Mouse (Mus musculus): ENCODE data around the gene Olfr1128. TPM values are rescaled to one million over a fixed set of nuclear protein-coding genes. Genes with fewer than 3 reads are reported as not detected.
"Not testable (repeated sequence)": the region's sequence is repeated elsewhere in the genome, so short reads cannot be mapped to it uniquely, and the experiment has no call there.

The Olfr1128 gene
- polyA plus RNA-seq (2015; fragmentation: Nextera tagmentation; extraction: Ambion mirVana) = not detected in 2 replicates

DNA sequence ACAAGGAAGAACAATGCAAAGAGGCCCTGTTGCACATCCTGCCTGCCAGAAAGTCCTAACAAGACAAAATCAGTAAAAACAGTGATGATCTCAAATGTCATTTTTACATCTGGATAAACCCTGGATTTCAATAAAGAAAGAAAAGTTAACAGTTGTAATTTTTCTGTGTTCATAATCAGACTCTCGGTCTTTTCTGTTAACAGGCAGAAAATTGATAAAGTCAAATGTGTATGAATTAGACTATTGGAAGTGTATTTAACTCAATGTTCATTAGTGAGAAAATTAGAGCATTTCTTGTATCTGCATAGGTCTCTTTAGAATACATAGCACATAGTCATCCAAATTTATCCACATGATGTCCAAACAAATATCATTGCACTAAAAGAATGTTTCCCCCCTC is at the start of gene Olfr1128:
Gene Olfr1128 (minus strand): TSS at position 101 of the 400 bp plus-strand sequence.
- TF ChIP-seq CTCF (IDR thresholded peaks at IDR 0.05; ENCODE audit: low read depth) = no peak
- 87% methylated on average over 1 of the region's 1 CpGs for WGBS
- H3K27me3 ChIP-seq (replicated peaks; ENCODE audit: control insufficient read depth, insufficient read depth, low read length) = no peaks in the 10 kb centered on the region

DNA sequence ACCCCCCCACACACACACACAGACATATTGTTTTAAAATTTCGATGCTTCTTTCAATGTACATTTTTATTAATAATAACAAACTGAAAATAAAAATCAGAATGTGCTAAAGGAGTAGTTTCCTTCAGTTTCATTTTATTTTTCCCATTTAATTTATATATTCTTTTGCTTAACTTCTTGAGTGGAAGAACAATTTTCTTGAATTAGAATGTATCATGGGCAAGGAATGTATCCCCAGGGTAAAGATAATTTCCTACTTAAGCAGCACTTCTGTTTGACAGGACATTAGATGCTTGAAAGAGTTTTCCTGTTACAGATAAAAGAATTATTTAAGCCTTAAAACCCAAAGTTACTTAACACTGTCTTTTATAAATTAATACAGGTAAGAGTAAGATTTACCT is 28.3 kb upstream of the Olfr1128 start, which contains the start of gene Olfr1129:
Gene Olfr1129 (plus strand): TSS at position 301 of the 400 bp plus-strand sequence.
- H3K36me3 ChIP-seq (ENCODE audit: control insufficient read depth, insufficient read depth); ATAC-seq; H3K27me3 ChIP-seq (replicated peaks; ENCODE audit: control insufficient read depth, insufficient read depth, low read length); H3K9ac ChIP-seq (ENCODE audit: low read depth, low read length); H3K4me1 ChIP-seq (replicated peaks; ENCODE audit: control insufficient read depth, insufficient read depth, low read length); H3K9me3 ChIP-seq (ENCODE audit: control insufficient read depth); H3K4me2 ChIP-seq (replicated peaks; ENCODE audit: low read depth); H3K27ac ChIP-seq (ENCODE audit: low read depth, low read length); H3K4me3 ChIP-seq (ENCODE audit: low read depth, low read length): not testable (repeated sequence)
- 64% methylated on average over 1 of the region's 1 CpGs for WGBS

More for the DNA sequence above, at the start of gene Olfr1128:
- no peak within 1 kb of the TSS for H3K27ac ChIP-seq (ENCODE audit: low read depth, low read length)
- no peaks in the 10 kb centered on the region for H3K36me3 ChIP-seq (ENCODE audit: control insufficient read depth, insufficient read depth)
- no peak within 1 kb of the TSS for H3K9ac ChIP-seq (ENCODE audit: low read depth, low read length)
- no peak within 1 kb of the TSS for H3K4me3 ChIP-seq (ENCODE audit: low read depth, low read length)
- H3K4me1 ChIP-seq (replicated peaks; ENCODE audit: control insufficient read depth, insufficient read depth, low read length) = no peaks in the 10 kb centered on the region
- no peaks in the 10 kb centered on the region for H3K9me3 ChIP-seq (ENCODE audit: control insufficient read depth)
- no peak within 1 kb of the TSS for H3K4me2 ChIP-seq (replicated peaks; ENCODE audit: low read depth)
- ATAC-seq = no peak

DNA sequence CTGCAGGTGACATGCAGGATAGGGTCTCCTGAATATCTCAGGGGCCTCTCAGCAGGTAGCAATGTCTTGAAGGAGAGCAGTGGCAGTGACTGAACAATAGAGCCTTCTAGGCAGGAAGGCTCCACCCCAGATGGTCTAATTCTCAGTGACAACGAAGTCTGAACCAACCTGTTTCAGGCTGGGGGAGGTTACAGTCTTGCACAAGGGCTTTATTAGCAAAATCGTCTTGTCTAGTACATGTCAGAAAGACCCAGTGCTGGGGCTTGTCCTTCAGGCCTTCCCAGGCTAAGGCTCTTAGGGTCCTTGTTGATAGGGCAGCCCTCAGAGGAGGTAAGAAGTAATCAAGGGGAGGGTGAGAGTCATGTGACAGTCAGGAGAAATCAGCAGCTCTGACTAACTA is 10.5 kb downstream of the Olfr1128 start:
- Histone ChIP-seq H3K4me2 (replicated peaks; ENCODE audit: low read depth) (no peak overlapping the region), H3K9ac (ENCODE audit: low read depth, low read length) (no peak overlapping the region), H3K4me3 (ENCODE audit: low read depth, low read length) (no peak overlapping the region), H3K27ac (ENCODE audit: low read depth, low read length) (no peak overlapping the region), H3K27me3 (replicated peaks; ENCODE audit: control insufficient read depth, insufficient read depth, low read length) (no peaks in the 10 kb centered on the region), H3K4me1 (replicated peaks; ENCODE audit: control insufficient read depth, insufficient read depth, low read length) (no peaks in the 10 kb centered on the region), H3K36me3 (ENCODE audit: control insufficient read depth, insufficient read depth) (no peaks in the 10 kb centered on the region), H3K9me3 (ENCODE audit: control insufficient read depth) (no peaks in the 10 kb centered on the region)
- no peak for ATAC-seq
- 67% methylated on average over 2 of the region's 2 CpGs for WGBS
- TF ChIP-seq CTCF (IDR thresholded peaks at IDR 0.05; ENCODE audit: low read depth) = no peak

DNA sequence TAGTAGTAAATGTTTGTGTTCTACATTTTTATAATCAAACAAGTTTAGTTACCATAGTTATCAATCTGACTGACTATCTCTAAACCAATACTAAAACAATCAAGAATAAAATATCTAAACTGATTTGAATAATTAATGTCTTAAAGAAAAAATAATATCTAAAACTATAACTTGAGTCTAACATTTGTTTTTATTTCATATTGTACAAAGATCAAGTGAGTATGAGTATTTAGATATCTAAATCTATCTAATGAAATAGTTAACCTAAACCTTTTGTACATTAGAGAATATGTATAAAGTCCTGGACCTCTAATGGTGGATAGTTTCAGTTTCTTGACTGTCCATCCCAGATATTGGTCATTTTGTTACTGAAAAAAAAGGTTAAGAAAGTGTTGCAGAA is 13.8 kb downstream of the Olfr1128 start, which contains the start of gene Olfr153:
Gene Olfr153 (plus strand): TSS at position 301 of the 400 bp plus-strand sequence.
- no peaks in the 10 kb centered on the region for H3K4me1 ChIP-seq (replicated peaks; ENCODE audit: control insufficient read depth, insufficient read depth, low read length)

DNA sequence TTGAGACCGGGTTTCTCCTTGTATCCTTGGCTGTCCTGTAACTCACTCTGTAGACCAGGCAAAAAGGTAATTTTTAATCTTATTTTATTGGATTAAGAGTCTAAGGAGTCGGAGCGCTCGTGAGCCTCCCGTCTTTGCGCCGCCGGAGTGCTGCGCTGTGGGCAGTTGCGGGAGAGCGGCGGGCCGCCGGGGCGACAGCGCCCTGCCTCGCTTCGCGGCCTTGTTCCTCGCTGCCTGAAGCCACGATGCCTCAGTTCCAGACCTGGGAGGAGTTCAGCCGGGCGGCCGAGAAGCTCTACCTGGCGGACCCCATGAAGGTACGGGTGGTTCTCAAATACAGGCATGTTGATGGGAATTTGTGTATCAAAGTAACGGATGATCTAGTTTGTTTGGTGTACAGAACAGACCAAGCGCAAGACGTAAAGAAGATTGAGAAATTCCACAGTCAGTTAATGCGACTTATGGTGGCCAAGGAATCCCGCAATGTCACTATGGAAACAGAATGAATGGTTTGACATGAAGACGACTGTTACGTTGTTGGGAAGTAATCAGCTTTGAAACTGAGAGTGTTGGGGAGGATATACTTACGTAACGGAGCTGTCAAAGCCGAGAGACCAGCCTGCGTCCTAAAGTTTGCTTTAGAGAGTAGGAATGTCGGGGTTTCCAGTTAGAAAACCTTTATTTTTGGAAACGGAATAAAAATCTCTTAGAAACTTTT is 19.3 kb downstream of the Olfr1128 start:
- H3K9ac ChIP-seq (ENCODE audit: low read depth, low read length); ATAC-seq; H3K4me1 ChIP-seq (replicated peaks; ENCODE audit: control insufficient read depth, insufficient read depth, low read length); H3K27me3 ChIP-seq (replicated peaks; ENCODE audit: control insufficient read depth, insufficient read depth, low read length); H3K9me3 ChIP-seq (ENCODE audit: control insufficient read depth); H3K27ac ChIP-seq (ENCODE audit: low read depth, low read length); H3K36me3 ChIP-seq (ENCODE audit: control insufficient read depth, insufficient read depth); H3K4me3 ChIP-seq (ENCODE audit: low read depth, low read length): not testable (repeated sequence)
- 33% methylated on average over 38 of the region's 39 CpGs for WGBS
- 0 out of 2 replicates have a peak overlapping the region, but pooled peaks have one; percentile 35 for H3K4me2 ChIP-seq (replicated peaks; ENCODE audit: low read depth)

More for the DNA sequence above, 13.8 kb downstream of the Olfr1128 start, which contains the start of gene Olfr153:
- H3K9ac ChIP-seq (ENCODE audit: low read depth, low read length) = no peak within 1 kb of the TSS
- no peak within 1 kb of the TSS for H3K4me3 ChIP-seq (ENCODE audit: low read depth, low read length)
- no peaks in the 10 kb centered on the region for H3K27me3 ChIP-seq (replicated peaks; ENCODE audit: control insufficient read depth, insufficient read depth, low read length)
- H3K4me2 ChIP-seq (replicated peaks; ENCODE audit: low read depth) = no peak within 1 kb of the TSS
- no peak for ATAC-seq
- no peak within 1 kb of the TSS for H3K27ac ChIP-seq (ENCODE audit: low read depth, low read length)
- H3K9me3 ChIP-seq (ENCODE audit: control insufficient read depth) = no peaks in the 10 kb centered on the region
- TF ChIP-seq CTCF (IDR thresholded peaks at IDR 0.05; ENCODE audit: low read depth) = no peak
- H3K36me3 ChIP-seq (ENCODE audit: control insufficient read depth, insufficient read depth) = no peaks in the 10 kb centered on the region

DNA sequence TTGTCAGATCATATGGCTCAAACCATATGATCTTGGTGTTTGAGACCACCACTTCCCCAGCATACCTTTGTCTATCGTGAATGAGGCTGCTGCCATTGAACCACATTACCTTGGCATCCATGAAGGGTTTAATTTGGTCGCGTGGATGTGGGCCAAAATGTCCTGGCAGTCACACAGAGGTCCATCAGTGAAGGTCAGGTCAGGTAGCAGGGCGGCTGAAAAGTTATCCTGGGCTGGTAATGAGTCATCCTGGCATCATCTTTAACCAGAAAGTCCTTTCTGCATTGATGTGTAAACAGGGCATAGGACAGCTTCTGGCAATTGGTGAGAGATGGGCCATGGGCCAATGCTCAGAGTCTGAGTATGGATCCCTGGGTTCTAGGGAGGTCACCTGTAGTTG is 24.7 kb downstream of the Olfr1128 start:
- Histone ChIP-seq H3K4me1 (replicated peaks; ENCODE audit: control insufficient read depth, insufficient read depth, low read length) (no peaks in the 10 kb centered on the region), H3K27ac (ENCODE audit: low read depth, low read length) (no peak overlapping the region), H3K9ac (ENCODE audit: low read depth, low read length) (no peak overlapping the region), H3K4me2 (replicated peaks; ENCODE audit: low read depth) (no peak overlapping the region), H3K4me3 (ENCODE audit: low read depth, low read length) (no peak overlapping the region), H3K27me3 (replicated peaks; ENCODE audit: control insufficient read depth, insufficient read depth, low read length) (no peaks in the 10 kb centered on the region), H3K36me3 (ENCODE audit: control insufficient read depth, insufficient read depth) (no peaks in the 10 kb centered on the region), H3K9me3 (ENCODE audit: control insufficient read depth) (no peaks in the 10 kb centered on the region)
- no peak for TF ChIP-seq CTCF (IDR thresholded peaks at IDR 0.05; ENCODE audit: low read depth)
- WGBS = 83% methylated on average over 4 of the region's 4 CpGs
- no peak for ATAC-seq

Measured in intestine, postnatal 0 days (tissue).